Mouse (Mus musculus) 3134 (cell line): Measurements from ENCODE around the gene Glrb.
A peak's percentile ranks its signal among the peaks of the same experiment; 100 is the strongest.

Source experiments
- DNase-seq: peaks from one replicate; pipeline ENCODE4 v3.0.0-alpha.2; 2011; ENCODE audit warnings: low spot score; ENCODE audit not compliant: insufficient read length; ENCODE audit errors: extremely low read depth

Glrb gene

DNA sequence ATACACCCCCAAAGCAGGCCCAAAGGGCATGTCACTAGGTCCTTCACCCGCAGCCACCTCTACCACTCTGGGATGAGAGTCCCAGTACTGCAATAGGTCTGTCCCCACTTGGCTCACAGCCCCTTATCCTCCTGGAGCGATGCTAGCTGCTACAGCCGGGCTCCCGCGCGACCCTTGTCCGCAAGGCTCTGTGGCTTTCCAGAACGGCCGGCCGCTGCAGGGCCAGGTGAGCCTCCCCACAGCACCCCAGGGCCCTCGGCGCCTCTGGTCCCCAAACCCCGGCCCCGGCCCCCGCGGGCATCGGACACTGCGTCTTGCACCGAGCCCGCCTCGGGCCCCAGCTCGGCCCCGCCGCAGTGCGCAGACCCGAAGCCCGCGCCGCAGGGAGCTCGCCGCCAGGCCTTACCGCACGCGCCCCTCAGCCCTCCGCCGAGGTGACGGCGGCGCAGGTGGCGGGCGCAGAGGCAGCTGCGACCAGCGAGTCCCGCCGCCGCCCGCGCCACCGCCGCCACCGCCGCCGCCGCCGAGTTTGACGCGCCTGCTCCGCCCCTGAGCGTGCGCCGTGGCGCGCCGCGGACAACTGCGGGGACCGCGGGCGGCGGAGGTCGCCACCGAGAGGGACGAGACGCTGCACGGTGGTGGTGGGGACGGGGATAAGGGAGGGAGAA is at the start of gene Glrb:
Gene Glrb, minus strand, starts transcription at position 550 of the 668 bp plus-strand sequence.
- no peak for DNase-seq

DNA sequence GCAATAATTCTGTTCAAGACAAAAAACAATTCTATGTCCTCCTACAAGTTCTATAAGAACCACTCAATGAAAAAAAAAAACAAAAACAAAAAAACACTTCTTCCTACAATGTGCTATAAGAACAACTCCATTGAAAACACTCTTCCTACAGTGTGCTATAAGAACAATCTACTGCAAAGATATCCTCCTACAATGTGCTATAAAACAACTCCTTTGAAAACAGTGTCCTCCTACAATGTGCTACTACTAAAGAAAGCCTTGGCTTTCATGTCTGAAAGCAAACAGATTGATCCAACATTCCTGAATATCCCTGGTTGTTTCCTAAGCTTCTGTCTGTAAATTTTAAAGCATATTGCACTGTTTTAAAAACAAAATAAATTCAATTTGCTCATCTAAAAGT is 46.5 kb upstream of the Glrb start:
- no peak for DNase-seq

DNA sequence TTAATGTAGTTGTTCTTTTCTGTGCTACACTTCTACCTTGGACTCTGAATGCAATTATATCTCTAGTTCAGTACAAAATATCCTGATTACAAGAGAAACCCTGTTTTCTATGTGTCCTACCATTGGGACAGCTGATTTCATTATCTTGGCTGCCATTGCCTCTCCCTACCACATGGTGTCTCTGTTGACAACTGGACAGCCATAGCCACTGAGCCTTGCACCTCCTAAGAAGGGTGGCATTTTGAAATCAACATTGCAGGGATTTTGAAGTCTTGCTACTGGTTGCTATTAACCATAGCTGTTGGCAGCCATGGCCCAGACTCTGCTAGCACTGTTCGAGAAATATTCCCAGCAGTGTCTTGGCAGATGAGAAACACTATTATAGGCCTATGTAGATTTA is 45.1 kb upstream of the Glrb start:
- peak; percentile 28 for DNase-seq

DNA sequence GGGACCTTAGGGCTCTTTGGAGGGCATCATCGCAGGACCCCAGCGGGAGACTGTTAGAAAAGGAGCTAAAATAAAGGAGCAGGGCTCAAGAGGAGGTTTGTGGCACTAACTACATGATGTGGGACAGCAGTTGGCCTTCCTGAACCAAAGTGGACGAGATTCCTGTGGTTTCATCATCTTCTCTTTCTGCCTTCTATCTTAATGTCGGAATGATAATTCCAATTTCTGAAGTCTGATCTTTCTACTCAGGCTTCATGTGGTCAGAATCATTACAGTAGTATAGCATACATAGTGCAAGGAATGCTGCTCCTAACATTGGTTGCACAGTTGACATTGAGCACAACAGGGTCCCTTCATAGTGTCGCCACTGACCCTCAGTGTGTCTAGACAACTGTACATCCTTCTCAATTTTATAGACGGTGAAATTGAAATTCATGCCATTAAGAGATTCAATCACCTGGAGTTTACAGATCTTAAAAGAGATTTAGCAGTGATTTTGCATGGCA is 372 bp upstream of the Glrb start:
- DNase-seq: no peak

DNA sequence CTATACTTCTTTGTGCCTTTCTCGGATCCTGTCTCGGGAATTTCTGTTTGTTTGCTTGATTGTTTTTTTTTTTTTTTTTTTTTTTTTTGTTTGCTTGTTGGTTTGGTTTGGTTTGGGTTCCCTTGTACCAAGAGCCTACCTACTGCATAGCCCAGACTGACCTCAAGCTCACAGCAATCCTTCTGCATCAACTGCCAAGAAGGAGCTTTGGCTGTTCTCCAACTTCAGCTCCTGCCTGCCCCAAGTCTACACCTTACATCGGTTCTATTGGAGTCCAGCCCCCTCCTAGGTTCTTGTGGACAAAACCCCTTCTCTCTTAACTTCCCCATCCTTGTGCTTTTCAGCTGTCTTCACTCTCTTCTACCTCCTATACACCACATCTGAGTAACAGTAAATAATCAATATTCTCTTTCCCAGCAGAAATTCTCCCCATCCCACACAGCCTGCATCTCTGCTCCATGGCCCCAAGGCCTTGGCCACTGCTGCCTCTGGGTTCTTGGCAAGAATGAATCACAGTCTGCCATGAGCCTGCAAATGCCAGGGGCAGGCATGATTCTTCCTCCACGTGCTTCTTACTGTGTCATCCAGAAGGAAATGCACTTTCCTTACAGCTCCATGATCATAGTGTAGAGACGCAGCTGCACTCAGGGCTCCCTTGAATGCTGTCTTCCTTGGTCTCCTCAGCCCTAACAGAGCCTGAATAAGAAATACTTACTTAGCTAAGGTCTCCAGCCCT is 18.5 kb downstream of the Glrb start:
- no peak for DNase-seq

DNA sequence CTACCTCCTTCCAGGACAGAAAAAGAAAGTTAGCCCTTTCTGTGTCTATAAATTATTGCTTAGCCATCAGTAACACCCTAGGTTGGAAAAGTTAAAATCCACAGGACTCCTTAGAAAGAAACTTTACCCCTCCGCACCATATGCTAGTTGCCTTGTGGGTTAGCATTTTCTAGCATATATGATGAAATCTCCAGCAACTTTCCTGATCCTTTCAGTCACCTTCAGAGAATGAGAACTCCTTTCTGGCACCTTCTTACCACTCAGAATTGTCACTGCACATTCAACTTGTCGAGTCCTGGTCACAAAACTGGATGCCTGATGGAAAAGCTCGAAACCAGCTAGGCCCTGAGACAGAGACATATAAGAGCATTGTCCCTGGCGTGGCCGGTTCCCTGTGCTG is 19.1 kb downstream of the Glrb start:
- no peak for DNase-seq

DNA sequence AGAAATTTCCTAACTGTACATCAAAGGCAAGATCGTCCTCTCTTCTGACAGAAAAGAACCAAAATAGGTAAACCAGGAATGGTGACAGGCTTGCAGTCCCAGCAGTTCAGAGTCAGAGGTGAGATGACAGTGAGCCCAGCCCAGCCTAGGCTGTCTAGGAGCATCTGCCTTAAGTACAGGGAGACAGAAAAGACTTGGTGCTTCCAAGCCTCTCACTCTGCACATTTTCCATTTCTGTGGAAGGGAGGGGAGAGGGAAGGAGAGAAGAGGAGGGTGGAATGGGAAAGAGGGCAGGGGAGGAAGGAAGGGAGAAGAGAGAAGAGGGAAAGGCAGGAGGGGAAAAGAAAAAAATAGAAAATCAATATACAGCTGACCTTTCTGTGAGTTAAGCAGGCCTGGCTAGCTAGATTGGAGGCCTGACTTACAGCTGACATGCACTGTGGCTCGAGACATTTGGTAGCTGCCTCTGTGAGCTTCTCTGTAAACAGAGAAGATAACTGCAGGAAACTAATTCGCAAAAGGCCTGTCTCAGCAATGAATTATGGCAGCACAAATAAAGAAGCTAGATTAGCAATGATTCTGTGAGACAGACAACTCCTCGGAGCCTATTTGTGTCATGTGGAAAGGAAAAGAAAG is 20.3 kb downstream of the Glrb start:
- no peak for DNase-seq

DNA sequence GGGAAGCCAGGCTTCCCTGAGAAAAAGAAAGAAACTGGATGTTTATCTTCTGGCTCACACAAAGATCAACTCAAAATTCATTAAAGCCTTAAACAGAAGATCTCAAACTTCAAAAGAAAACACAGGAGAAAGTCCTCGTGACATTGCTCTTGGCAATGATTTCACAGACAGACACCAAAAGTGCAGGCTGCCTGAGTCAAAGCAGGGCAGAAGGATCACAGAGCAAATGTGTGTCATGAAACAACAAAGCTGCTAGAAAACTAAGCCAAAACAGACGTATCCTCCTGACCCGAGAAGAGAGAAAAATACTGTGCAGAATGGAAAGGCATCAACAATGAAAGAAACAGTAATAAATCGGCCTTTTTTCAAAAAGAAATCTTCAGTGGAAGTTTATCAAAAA is 22.4 kb downstream of the Glrb start:
- no peak for DNase-seq

DNA sequence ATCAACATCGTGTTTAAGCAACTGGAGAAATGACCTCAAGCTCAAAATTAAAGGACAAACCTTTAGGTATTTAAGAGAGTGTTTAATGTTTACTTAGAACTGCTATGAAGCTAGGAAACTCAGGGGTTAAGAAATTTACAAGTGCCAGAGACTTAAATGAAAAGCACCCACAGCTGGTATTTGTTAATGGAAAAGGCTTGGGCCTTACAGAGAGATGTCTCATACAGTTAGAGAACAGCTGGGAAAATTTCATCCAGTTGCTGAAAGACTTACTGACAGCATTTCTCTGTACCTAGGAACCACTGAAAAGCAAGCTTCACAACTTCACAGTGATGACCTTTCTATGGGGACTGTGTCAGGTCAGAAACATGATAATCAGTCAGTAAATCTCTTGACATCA is 28.3 kb downstream of the Glrb start:
- DNase-seq: no peak

DNA sequence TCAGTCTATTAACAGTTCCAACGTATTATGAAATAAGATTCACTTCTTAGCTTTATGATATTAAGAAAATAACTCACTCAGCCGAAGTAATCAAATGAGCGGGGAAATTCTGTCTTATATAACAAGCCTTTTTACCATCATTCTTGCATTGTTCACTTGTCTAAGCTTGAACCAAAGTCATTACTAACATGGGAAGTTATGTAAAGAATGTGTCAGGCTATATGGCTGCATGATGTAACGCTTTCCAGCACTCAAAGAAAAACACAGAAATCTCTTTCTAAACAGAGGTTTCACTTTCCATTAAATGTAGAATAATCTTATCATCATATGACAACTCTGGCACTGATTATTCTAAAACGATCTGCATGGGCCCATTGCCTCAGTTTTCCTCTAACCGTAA is 29.9 kb downstream of the Glrb start:
- no peak for DNase-seq

DNA sequence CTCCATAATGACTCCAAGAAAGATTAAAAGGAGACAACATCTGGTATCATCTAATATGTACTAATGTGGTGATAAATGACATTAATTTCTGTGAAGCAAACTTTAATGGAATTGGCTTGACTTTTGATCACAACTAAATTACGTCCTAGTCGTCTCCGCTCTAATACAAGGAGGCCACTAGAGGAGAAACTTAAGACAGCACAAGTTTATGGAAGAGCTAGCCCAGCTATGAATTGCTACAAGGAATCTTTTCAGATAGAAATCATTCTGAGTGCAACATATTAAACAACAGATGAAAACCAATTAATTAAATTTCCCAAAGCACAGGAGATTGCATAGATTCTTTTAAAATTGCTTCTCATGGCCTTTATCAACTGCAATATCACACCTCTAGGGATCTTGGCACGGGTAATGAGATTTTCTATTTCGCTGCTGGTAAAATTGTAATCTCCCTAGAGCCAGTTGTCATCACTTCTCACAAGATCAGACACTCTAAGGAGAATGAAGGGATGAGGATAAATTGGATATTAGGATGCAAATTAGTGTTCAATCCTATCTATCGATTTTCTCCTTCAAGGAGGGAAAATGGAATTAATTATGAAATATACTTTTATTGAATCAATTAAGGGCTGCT is 32.7 kb downstream of the Glrb start:
- no peak for DNase-seq

DNA sequence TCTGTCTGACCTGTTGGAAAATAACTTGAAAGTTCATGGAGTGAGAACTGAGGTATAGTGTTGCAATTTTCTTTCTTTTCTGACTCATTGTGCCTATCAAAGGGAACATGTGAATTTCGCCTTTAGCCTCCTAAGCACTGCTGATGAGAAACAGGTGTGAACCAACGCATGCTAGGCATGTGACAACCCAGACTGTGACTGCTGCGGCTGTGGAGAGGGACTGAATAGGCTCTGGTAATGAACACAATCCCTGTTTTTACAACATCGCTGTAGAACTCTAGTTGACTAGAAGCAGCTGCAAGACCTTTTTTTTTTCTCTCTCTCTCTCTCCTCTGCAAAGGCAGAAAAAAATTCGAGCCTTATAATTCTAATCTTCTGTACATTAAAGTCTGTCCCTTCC is 34.9 kb downstream of the Glrb start:
- DNase-seq: no peak

DNA sequence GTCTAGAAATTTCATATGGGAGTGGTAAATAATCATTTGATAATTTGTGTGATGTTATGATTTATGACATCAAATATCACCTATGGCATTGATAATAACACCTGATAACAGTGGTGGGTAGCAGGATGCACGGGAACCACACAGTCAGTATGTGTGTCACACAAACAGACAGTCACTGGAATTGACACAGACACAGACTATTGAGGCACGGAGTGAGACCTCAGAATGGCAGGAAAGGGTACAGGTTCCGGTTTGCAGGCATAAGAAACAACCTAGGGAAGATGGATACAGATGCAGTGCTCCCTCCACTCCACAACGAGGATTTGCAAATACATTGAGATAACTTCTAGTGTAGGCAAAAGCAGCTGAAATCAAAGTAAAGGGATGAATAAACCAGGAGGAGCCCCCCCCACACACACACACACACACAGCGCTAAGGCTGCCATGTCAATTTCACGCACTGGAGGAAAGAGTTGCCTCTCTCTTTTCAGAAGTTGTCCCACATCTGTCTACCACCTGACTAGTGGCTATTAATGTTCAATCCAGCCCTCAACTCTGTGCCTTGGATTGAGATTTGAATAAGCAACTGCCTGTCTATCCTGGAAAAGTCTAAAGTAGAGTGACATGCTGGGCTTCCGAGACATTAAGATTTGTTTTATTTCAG is 38.6 kb downstream of the Glrb start:
- DNase-seq: no peak

DNA sequence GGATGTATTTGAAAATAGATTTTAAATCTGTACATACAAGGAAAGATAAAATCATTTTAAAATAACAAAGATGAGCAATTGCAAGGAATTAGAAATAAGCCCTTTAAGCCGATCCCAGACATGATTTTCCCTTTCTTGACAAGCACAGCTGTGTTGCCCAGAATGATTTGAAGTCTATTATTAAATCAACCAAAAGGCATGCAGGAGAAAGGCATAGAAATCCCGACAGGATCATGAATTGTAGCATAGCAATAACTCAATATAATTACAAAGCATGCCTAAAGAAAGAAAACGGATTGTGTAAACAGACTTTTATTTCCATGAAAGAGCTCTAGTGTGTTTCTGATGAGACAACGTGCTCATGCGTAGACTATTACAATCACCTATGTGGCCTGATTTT is 39.4 kb downstream of the Glrb start:
- DNase-seq: no peak

DNA sequence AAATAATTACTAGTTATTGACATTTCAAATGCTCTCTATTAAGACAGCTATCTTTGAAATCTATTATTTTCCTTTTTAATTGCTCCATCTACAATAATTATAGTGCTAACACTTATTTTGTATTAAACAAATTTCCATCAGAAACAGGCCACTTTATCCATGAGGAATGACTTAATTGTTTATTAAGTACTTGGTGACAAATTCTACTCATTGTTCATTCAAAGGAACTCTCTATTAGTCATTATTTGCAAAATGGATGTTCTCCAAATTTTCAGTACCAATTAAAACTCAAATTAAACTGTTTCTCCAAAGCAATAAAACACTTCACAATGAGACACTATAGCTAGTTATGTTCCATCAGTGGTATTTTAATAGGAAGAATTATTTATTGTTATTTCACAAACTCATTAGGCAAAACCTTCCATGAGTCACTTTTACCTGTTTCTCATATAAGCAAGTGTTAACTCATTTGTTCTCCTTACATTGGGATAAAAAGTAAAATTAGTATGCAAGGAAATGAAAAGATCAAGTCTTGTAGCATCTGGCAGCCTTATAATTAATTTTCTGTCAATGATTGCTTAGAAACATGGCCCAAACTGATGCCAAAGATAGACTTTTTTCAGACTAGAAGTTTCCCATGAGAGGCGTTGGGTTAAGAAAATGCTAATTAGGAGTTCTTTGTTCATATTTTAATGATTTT is 41.8 kb downstream of the Glrb start:
- DNase-seq: no peak

DNA sequence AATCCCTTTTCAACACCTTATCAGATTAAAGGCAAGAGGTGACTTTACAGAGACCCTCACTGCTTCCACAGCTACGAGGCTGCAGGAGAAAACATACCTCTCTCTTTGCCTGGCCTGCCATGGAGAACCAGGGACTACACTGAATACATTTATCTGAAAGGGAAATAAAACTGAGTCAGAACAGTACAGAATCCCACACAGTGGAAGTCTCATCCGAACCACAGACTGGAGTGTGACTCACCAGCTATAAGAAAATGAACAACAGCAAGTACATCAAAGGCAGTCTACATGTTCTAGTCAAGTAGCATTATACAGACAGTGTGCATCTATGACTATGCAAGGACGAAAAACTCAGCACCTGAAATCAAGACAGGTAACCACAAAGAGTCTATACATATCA is 46.1 kb downstream of the Glrb start:
- no peak for DNase-seq

DNA sequence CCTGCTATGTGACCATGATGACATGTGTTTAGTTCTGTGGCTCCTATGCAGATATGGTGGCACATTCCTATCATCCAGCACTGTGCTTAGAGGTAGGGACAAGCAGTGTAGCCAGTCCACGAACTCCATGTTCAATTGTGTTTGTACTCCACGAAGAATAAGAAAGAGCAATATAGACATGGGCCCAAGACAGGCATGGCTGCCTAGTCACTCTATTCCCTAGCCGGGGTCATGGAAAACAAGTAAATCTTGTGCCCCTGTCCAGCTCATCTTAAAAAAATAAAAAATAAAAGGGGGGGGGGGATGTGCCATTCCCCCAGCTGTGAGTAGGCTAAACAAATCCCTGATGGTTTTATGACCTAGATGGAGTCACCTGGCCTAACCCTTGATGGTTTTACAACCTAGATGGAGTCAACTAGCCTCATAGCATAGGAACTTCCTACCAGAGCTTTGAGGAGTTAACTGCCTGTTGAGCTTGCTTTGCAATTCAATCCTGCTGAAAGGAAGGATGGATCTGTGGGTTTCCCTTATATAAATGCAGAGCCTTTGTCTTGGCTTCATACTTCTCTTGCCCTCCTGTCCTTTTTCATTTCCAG is 60.5 kb downstream of the Glrb start:
- DNase-seq: no peak

DNA sequence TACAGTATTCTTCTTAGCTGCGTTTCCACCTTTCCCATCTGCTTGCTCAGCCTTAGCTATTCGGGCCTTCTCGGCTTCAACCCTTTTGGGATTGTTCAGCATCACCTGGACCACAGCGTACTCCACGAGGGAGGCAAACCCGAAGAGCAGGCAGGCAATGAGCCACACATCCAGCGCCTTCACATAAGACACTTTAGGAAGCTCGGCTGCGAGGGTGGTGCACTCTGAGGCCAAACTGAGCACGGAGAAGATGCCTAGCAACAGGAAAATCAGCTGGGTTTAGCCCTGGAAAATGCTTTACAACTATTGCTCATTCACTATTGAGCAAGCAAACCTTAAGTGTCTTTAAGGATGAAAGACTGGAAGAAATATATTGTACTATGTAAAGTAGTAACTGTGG is 62.5 kb downstream of the Glrb start:
- DNase-seq: no peak

DNA sequence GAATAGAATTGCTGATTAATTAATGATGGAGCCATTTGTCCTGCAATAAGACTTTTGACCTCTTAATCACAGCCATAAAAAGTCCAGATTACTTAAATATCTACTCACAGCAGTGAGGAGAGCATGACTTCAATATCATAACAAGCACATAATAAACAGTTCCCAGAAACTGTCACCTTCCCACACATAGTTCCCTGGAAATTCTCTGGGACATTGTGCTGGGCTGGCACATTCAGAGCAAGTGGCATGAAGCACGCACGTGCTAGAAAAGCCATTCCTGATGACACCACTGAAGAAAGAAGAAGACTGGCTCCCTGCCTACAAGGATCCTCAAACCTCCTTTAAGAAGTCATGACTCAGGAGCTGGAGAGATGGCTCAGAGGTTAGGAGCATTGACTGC is 67.8 kb downstream of the Glrb start:
- no peak for DNase-seq

DNA sequence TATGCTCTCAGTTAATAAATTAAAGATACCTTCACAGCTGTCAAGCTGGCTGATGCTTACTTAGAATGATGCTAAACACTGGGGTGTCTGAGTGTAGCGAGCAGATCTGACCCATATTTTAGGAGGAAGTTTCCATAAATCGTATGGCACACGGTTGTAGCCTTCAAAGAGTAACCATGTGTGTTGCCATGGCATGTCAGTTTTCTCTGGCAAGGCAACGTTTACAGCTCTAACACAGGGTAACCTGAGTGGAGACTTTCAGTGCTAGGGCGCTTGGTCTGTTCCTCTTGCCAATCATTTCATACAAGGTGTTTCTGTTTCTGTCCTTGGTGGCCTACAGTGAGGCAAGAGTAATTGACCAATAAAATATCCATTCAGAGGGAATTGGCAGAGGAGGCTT is 73.6 kb downstream of the Glrb start:
- DNase-seq: no peak
